Mouse (Mus musculus): ENCODE measurements around the gene Dusp14. TPM values are rescaled to one million over a fixed set of nuclear protein-coding genes. Genes with fewer than 3 reads are reported as not detected.

Dusp14 gene
- polyA plus RNA-seq, 1 experiment = 1.8 TPM

GRCm38 (mm10) chr11:84067720-84068190, 1.3 kb downstream of the Dusp14 start:
- Histone ChIP-seq H3K4me3 (ENCODE audit: extremely low read depth, insufficient read depth, insufficient read length) (peak overlapping the region; percentile 66), H3K27me3 (ENCODE audit: control insufficient read depth, insufficient read depth, low read length) (peaks cover 17% of the 10 kb centered on the region), H3K36me3 (ENCODE audit: control insufficient read depth, insufficient read depth, low read length) (no peaks in the 10 kb centered on the region), H3K27ac (ENCODE audit: insufficient read depth, low read length) (no peak overlapping the region), H3K4me1 (ENCODE audit: control insufficient read depth, insufficient read depth, insufficient read length) (peaks cover 8% of the 10 kb centered on the region)
- DNase-seq (ENCODE audit: low read depth in 1 of 2, low spot score in 2 of 2) = no peak
- WGBS = 6% methylated on average over 21 of the region's 21 CpGs
- TF ChIP-seq CTCF (IDR thresholded peaks at IDR 0.05; ENCODE audit: extremely low read depth, insufficient read depth, insufficient read length, insufficient replicate concordance) = no peak
- TF ChIP-seq POLR2A (IDR thresholded peaks at IDR 0.05; ENCODE audit: low read depth, low read length) = no peak

- TF ChIP-seq POLR2A (IDR thresholded peaks at IDR 0.05; ENCODE audit: low read depth, low read length) = no peak
- no peak for TF ChIP-seq CTCF (IDR thresholded peaks at IDR 0.05; ENCODE audit: extremely low read depth, insufficient read depth, insufficient read length, insufficient replicate concordance)
- WGBS = 12% methylated on average over 18 of the region's 18 CpGs
- no peak overlapping the region; the same call in 1 of the 2 replicates for H3K4me3 ChIP-seq (ENCODE audit: extremely low read depth, insufficient read depth, insufficient read length)
- H3K27ac ChIP-seq (ENCODE audit: insufficient read depth, low read length) = no peak overlapping the region
- H3K36me3 ChIP-seq (ENCODE audit: control insufficient read depth, insufficient read depth, low read length) = no peaks in the 10 kb centered on the region
- peaks cover 8% of the 10 kb centered on the region for H3K4me1 ChIP-seq (ENCODE audit: control insufficient read depth, insufficient read depth, insufficient read length)
- peaks cover 17% of the 10 kb centered on the region for H3K27me3 ChIP-seq (ENCODE audit: control insufficient read depth, insufficient read depth, low read length)
- DNase-seq (ENCODE audit: low read depth in 1 of 2, low spot score in 2 of 2) = no peak
Measured at GRCm38 (mm10) chr11:84066927-84067645, 2.0 kb downstream of the Dusp14 start.

GRCm38 (mm10) chr11:84066071-84066481, 3.0 kb downstream of the Dusp14 start:
- WGBS = 4% methylated on average over 11 of the region's 11 CpGs
- no peak for TF ChIP-seq POLR2A (IDR thresholded peaks at IDR 0.05; ENCODE audit: low read depth, low read length)
- no peak for TF ChIP-seq CTCF (IDR thresholded peaks at IDR 0.05; ENCODE audit: extremely low read depth, insufficient read depth, insufficient read length, insufficient replicate concordance)
- no peak overlapping the region for H3K4me3 ChIP-seq (ENCODE audit: extremely low read depth, insufficient read depth, insufficient read length)
- H3K27me3 ChIP-seq (ENCODE audit: control insufficient read depth, insufficient read depth, low read length) = peaks cover 17% of the 10 kb centered on the region
- no peak overlapping the region for H3K27ac ChIP-seq (ENCODE audit: insufficient read depth, low read length)
- peaks cover 8% of the 10 kb centered on the region for H3K4me1 ChIP-seq (ENCODE audit: control insufficient read depth, insufficient read depth, insufficient read length)
- no peak for DNase-seq (ENCODE audit: low read depth in 1 of 2, low spot score in 2 of 2)
- no peaks in the 10 kb centered on the region for H3K36me3 ChIP-seq (ENCODE audit: control insufficient read depth, insufficient read depth, low read length)

- Histone ChIP-seq H3K36me3 (ENCODE audit: control insufficient read depth, insufficient read depth, low read length) (no peaks in the 10 kb centered on the region), H3K4me3 (ENCODE audit: extremely low read depth, insufficient read depth, insufficient read length) (no peak overlapping the region), H3K27me3 (ENCODE audit: control insufficient read depth, insufficient read depth, low read length) (peaks cover 15% of the 10 kb centered on the region), H3K27ac (ENCODE audit: insufficient read depth, low read length) (no peak overlapping the region), H3K4me1 (ENCODE audit: control insufficient read depth, insufficient read depth, insufficient read length) (peaks cover 7% of the 10 kb centered on the region)
- 87% methylated on average over 3 of the region's 3 CpGs for WGBS
- no peak for DNase-seq (ENCODE audit: low read depth in 1 of 2, low spot score in 2 of 2)
- TF ChIP-seq POLR2A (IDR thresholded peaks at IDR 0.05; ENCODE audit: low read depth, low read length) (no peak), CTCF (IDR thresholded peaks at IDR 0.05; ENCODE audit: extremely low read depth, insufficient read depth, insufficient read length, insufficient replicate concordance) (no peak)
Measured at GRCm38 (mm10) chr11:84063631-84064209, 5.3 kb downstream of the Dusp14 start.

DNA sequence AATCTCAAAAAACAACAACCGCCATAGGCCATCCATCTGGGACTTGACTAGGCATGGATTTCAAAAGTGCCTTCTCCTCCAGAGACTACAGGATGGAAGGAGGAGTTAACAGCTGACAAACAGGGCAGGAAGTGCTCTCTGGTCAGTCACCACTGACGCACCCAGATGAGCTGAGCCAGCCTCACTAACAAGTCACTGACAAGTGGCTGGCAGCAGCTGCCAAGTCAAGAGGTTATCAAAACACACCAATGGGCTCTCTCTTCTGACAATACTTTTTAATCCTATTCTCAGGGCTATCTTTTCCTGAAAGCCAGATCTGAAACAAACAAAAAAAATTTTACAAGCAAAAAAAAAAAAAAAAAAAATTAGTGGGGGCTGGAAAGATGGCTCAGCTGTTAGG, 6.3 kb downstream of the Dusp14 start:
- H3K27me3 ChIP-seq (ENCODE audit: control insufficient read depth, insufficient read depth, low read length) = peaks cover 7% of the 10 kb centered on the region
- no peak for TF ChIP-seq POLR2A (IDR thresholded peaks at IDR 0.05; ENCODE audit: low read depth, low read length)
- TF ChIP-seq CTCF (IDR thresholded peaks at IDR 0.05; ENCODE audit: extremely low read depth, insufficient read depth, insufficient read length, insufficient replicate concordance) = no peak
- H3K36me3 ChIP-seq (ENCODE audit: control insufficient read depth, insufficient read depth, low read length) = no peaks in the 10 kb centered on the region
- no peak overlapping the region for H3K27ac ChIP-seq (ENCODE audit: insufficient read depth, low read length)
- no peak for DNase-seq (ENCODE audit: low read depth in 1 of 2, low spot score in 2 of 2)
- peaks cover 2% of the 10 kb centered on the region; the same call in 1 of the 2 replicates for H3K4me1 ChIP-seq (ENCODE audit: control insufficient read depth, insufficient read depth, insufficient read length)
- H3K4me3 ChIP-seq (ENCODE audit: extremely low read depth, insufficient read depth, insufficient read length) = no peak overlapping the region
- 49% methylated on average over 2 of the region's 2 CpGs for WGBS

GRCm38 (mm10) chr11:84061881-84062280, 7.2 kb downstream of the Dusp14 start:
- no peak for DNase-seq (ENCODE audit: low read depth in 1 of 2, low spot score in 2 of 2)
- Histone ChIP-seq H3K4me1 (ENCODE audit: control insufficient read depth, insufficient read depth, insufficient read length) (no peaks in the 10 kb centered on the region), H3K36me3 (ENCODE audit: control insufficient read depth, insufficient read depth, low read length) (no peaks in the 10 kb centered on the region), H3K4me3 (ENCODE audit: extremely low read depth, insufficient read depth, insufficient read length) (no peak overlapping the region), H3K27me3 (ENCODE audit: control insufficient read depth, insufficient read depth, low read length) (peaks cover 2% of the 10 kb centered on the region; the same call in 1 of the 2 replicates), H3K27ac (ENCODE audit: insufficient read depth, low read length) (no peak overlapping the region)
- 90% methylated on average over 2 of the region's 2 CpGs for WGBS
- TF ChIP-seq POLR2A (IDR thresholded peaks at IDR 0.05; ENCODE audit: low read depth, low read length) = no peak
- TF ChIP-seq CTCF (IDR thresholded peaks at IDR 0.05; ENCODE audit: extremely low read depth, insufficient read depth, insufficient read length, insufficient replicate concordance) = no peak

- Histone ChIP-seq H3K27ac (ENCODE audit: insufficient read depth, low read length) (no peak overlapping the region), H3K4me1 (ENCODE audit: control insufficient read depth, insufficient read depth, insufficient read length) (no peaks in the 10 kb centered on the region), H3K27me3 (ENCODE audit: control insufficient read depth, insufficient read depth, low read length) (no peaks in the 10 kb centered on the region), H3K36me3 (ENCODE audit: control insufficient read depth, insufficient read depth, low read length) (no peaks in the 10 kb centered on the region), H3K4me3 (ENCODE audit: extremely low read depth, insufficient read depth, insufficient read length) (no peak overlapping the region)
- TF ChIP-seq POLR2A (IDR thresholded peaks at IDR 0.05; ENCODE audit: low read depth, low read length) (no peak), CTCF (IDR thresholded peaks at IDR 0.05; ENCODE audit: extremely low read depth, insufficient read depth, insufficient read length, insufficient replicate concordance) (no peak)
- DNase-seq (ENCODE audit: low read depth in 1 of 2, low spot score in 2 of 2) = no peak
- 89% methylated on average over 6 of the region's 6 CpGs for WGBS
Measured at GRCm38 (mm10) chr11:84060635-84061034, 8.4 kb downstream of the Dusp14 start.
